Mouse (Mus musculus) layer of hippocampus, postnatal 14 days (tissue): ENCODE results near the gene Olfr133. TPM values are rescaled to one million over a fixed set of nuclear protein-coding genes. Genes with fewer than 3 reads are reported as not detected.
"Not testable (repeated sequence)": the region's sequence is repeated elsewhere in the genome, so short reads cannot be mapped to it uniquely, and the experiment has no call there.

Experiments used
- DNase-seq, 2 experiments: peaks; one replicate each; pipeline ENCODE4 v3.0.0; 2021 to 2022; ENCODE audit warnings: low spot score in 2 of 2, mixed read lengths in 1 of 2
- long read RNA-seq, 2 experiments: library from polyadenylated mRNA; stranded (forward); transcript quantifications; one replicate each; pipeline ENCODE4 v2.0.0; 2021
- total RNA-seq, 2 experiments: library from RNA; stranded (reverse); gene quantifications; 2 replicates each; pipeline ENCODE4 v1.2.3; 2021

Gene Olfr133
- not detected for total RNA-seq
- long read RNA-seq, experiment 1: 0 reads
- long read RNA-seq, experiment 2: 0 reads

GRCm38 (mm10) chr17:38144981-38145380 is at the start of gene Olfr133:
Gene Olfr133, plus strand, starts transcription at chr17:38145281.
- DNase-seq: no peak

GRCm38 (mm10) chr17:38124199-38124598 is 20.9 kb upstream of the Olfr133 start:
- not testable (repeated sequence) for DNase-seq

GRCm38 (mm10) chr17:38125371-38125770 is 19.7 kb upstream of the Olfr133 start:
- not testable (repeated sequence) for DNase-seq

GRCm38 (mm10) chr17:38134426-38134825 is 10.7 kb upstream of the Olfr133 start, which contains the start of gene Olfr132:
Gene Olfr132, minus strand, starts transcription at chr17:38134526.
- no peak for DNase-seq

GRCm38 (mm10) chr17:38171088-38171487 is 26.0 kb downstream of the Olfr133 start, which contains the start of gene Olfr134:
Gene Olfr134, plus strand, starts transcription at chr17:38171388.
- DNase-seq: no peak

Other genes with a start within 250 kb of the Olfr133 start
- gene Olfr127, start 244.8 kb upstream of the Olfr133 start, total RNA-seq: not detected
- not detected for gene Olfr128, start 224.7 kb upstream of the Olfr133 start, total RNA-seq
- gene Olfr761, start 192.2 kb upstream of the Olfr133 start, total RNA-seq: not detected
- gene Olfr129, start 85.2 kb upstream of the Olfr133 start, total RNA-seq: not detected
- gene Olfr130, start 81.4 kb upstream of the Olfr133 start, total RNA-seq: not detected
- not detected for gene Olfr131, start 56.6 kb upstream of the Olfr133 start, total RNA-seq
- not detected for gene Olfr132, start 10.8 kb upstream of the Olfr133 start, total RNA-seq
- gene Olfr134, start 26.1 kb downstream of the Olfr133 start, total RNA-seq: not detected
- not detected for gene Olfr135, start 59.1 kb downstream of the Olfr133 start, total RNA-seq
- not detected for gene Olfr138, start 115.8 kb downstream of the Olfr133 start, total RNA-seq
- not detected for gene Olfr137, start 162.3 kb downstream of the Olfr133 start, total RNA-seq
- gene Olfr136, start 184.6 kb downstream of the Olfr133 start, total RNA-seq: not detected